Mouse (Mus musculus): ENCODE measurements around the gene Adgrb3.

DNA sequence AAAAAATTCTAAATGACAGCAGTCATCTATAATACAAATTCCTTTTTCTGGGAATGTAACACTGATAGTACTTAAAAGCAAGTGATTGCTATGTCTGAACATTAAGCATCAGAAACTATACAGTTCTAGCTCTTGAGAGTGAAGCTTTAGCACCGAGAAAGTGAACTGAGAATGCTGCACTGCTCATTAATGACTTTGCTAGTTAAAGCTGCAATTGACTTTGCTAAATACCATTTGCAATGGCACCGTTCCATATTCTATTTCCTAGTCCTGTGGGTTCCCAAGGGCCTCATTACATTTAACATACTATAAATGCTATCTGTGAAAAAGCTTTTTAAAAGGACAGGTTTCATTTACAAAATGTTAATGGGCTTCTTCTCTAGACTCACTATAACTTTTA lies 414.4 kb downstream of the Adgrb3 start:
- TF ChIP-seq GATA1 (IDR thresholded peaks at IDR 0.05; ENCODE audit: low read length) = no peak
- no peak for TF ChIP-seq TAL1 (IDR thresholded peaks at IDR 0.05; ENCODE audit: low read length)

Measured in erythroblast, embryonic 14.5 days (primary cell).